Mouse (Mus musculus): ENCODE results near the gene Enah. TPM values are rescaled to one million over a fixed set of nuclear protein-coding genes. Genes with fewer than 3 reads are reported as not detected.

Gene Enah
- total and polyA plus RNA-seq, 2 experiments from 2014 or later = 13.2 to 77.9 TPM

- no peak overlapping the region for H3K27ac ChIP-seq (ENCODE audit: low read depth)
- H3K36me3 ChIP-seq (replicated peaks; ENCODE audit: control insufficient read depth, insufficient read depth, low read length) = no peaks in the 10 kb centered on the region
- no peaks in the 10 kb centered on the region for H3K9me3 ChIP-seq (replicated peaks; ENCODE audit: control insufficient read depth, low read length)
- H3K4me1 ChIP-seq (ENCODE audit: control insufficient read depth, insufficient read depth) = peaks cover 23% of the 10 kb centered on the region
- no peak overlapping the region for H3K4me2 ChIP-seq (ENCODE audit: low read depth, low read length)
- no peak for DNase-seq (ENCODE audit: low spot score)
- no peak overlapping the region for H3K9ac ChIP-seq (replicated peaks; ENCODE audit: low read depth, low read length)
- TF ChIP-seq CTCF (IDR thresholded peaks at IDR 0.05; ENCODE audit: low read depth) = no peak
- TF ChIP-seq EP300 (IDR thresholded peaks at IDR 0.05; ENCODE audit: low read depth) = no peak
- no peak overlapping the region for H3K4me3 ChIP-seq (ENCODE audit: low read depth, low read length)
- ATAC-seq (ENCODE audit: insufficient read depth, low read depth) = no peak
- H3K27me3 ChIP-seq (ENCODE audit: control insufficient read depth, insufficient read depth, low read length) = no peaks in the 10 kb centered on the region
These were observed 12.0 kb upstream of the Enah start for GRCm38 (mm10) chr1:182031757-182032156.

- no peak overlapping the region for H3K4me2 ChIP-seq (ENCODE audit: low read depth, low read length)
- DNase-seq (ENCODE audit: low spot score) = no peak
- H3K9ac ChIP-seq (replicated peaks; ENCODE audit: low read depth, low read length) = no peak overlapping the region
- H3K4me1 ChIP-seq (ENCODE audit: control insufficient read depth, insufficient read depth) = peaks cover 30% of the 10 kb centered on the region
- H3K36me3 ChIP-seq (replicated peaks; ENCODE audit: control insufficient read depth, insufficient read depth, low read length) = no peaks in the 10 kb centered on the region
- H3K9me3 ChIP-seq (replicated peaks; ENCODE audit: control insufficient read depth, low read length) = no peaks in the 10 kb centered on the region
- no peaks in the 10 kb centered on the region for H3K27me3 ChIP-seq (ENCODE audit: control insufficient read depth, insufficient read depth, low read length)
- no peak for TF ChIP-seq EP300 (IDR thresholded peaks at IDR 0.05; ENCODE audit: low read depth)
- no peak overlapping the region for H3K27ac ChIP-seq (ENCODE audit: low read depth)
- no peak for ATAC-seq (ENCODE audit: insufficient read depth, low read depth)
- WGBS = 79% methylated on average over 6 of the region's 6 CpGs
- H3K4me3 ChIP-seq (ENCODE audit: low read depth, low read length) = no peak overlapping the region
These were observed 11.3 kb upstream of the Enah start for GRCm38 (mm10) chr1:182031066-182031465.

GRCm38 (mm10) chr1:182029989-182030649 is 10.3 kb upstream of the Enah start:
- Histone ChIP-seq H3K27ac (ENCODE audit: low read depth) (no peak overlapping the region), H3K36me3 (replicated peaks; ENCODE audit: control insufficient read depth, insufficient read depth, low read length) (no peaks in the 10 kb centered on the region), H3K4me3 (ENCODE audit: low read depth, low read length) (no peak overlapping the region), H3K4me1 (ENCODE audit: control insufficient read depth, insufficient read depth) (peaks cover 38% of the 10 kb centered on the region), H3K4me2 (ENCODE audit: low read depth, low read length) (no peak overlapping the region), H3K27me3 (ENCODE audit: control insufficient read depth, insufficient read depth, low read length) (no peaks in the 10 kb centered on the region), H3K9me3 (replicated peaks; ENCODE audit: control insufficient read depth, low read length) (no peaks in the 10 kb centered on the region), H3K9ac (replicated peaks; ENCODE audit: low read depth, low read length) (no peak overlapping the region)
- TF ChIP-seq CTCF (IDR thresholded peaks at IDR 0.05; ENCODE audit: low read depth) = no peak
- TF ChIP-seq EP300 (IDR thresholded peaks at IDR 0.05; ENCODE audit: low read depth) = no peak
- no peak for DNase-seq (ENCODE audit: low spot score)
- WGBS = 81% methylated on average over 5 of the region's 5 CpGs
- no peak for ATAC-seq (ENCODE audit: insufficient read depth, low read depth)

GRCm38 (mm10) chr1:182028231-182029210 is 8.7 kb upstream of the Enah start:
- Histone ChIP-seq H3K4me1 (ENCODE audit: control insufficient read depth, insufficient read depth) (peaks cover 38% of the 10 kb centered on the region), H3K27ac (ENCODE audit: low read depth) (peak overlapping the region; percentile 81), H3K9ac (replicated peaks; ENCODE audit: low read depth, low read length) (no peak overlapping the region), H3K4me2 (ENCODE audit: low read depth, low read length) (no peak overlapping the region; the same call in 1 of the 2 replicates), H3K36me3 (replicated peaks; ENCODE audit: control insufficient read depth, insufficient read depth, low read length) (no peaks in the 10 kb centered on the region), H3K4me3 (ENCODE audit: low read depth, low read length) (no peak overlapping the region), H3K27me3 (ENCODE audit: control insufficient read depth, insufficient read depth, low read length) (no peaks in the 10 kb centered on the region), H3K9me3 (replicated peaks; ENCODE audit: control insufficient read depth, low read length) (no peaks in the 10 kb centered on the region)
- 42% methylated on average over 25 of the region's 25 CpGs for WGBS
- peak; percentile 36 for DNase-seq (ENCODE audit: low spot score)
- TF ChIP-seq EP300 (IDR thresholded peaks at IDR 0.05; ENCODE audit: low read depth) (no peak), CTCF (IDR thresholded peaks at IDR 0.05; ENCODE audit: low read depth) (no peak)
- peak; percentile 31; the same call in 1 of the 2 replicates for ATAC-seq (ENCODE audit: insufficient read depth, low read depth)

GRCm38 (mm10) chr1:182027426-182027979 is 7.7 kb upstream of the Enah start:
- H3K4me1 ChIP-seq (ENCODE audit: control insufficient read depth, insufficient read depth) = peaks cover 38% of the 10 kb centered on the region
- no peak for TF ChIP-seq CTCF (IDR thresholded peaks at IDR 0.05; ENCODE audit: low read depth)
- TF ChIP-seq EP300 (IDR thresholded peaks at IDR 0.05; ENCODE audit: low read depth) = no peak
- ATAC-seq (ENCODE audit: insufficient read depth, low read depth) (no peak), DNase-seq (ENCODE audit: low spot score) (no peak)
- H3K9ac ChIP-seq (replicated peaks; ENCODE audit: low read depth, low read length) = no peak overlapping the region
- no peaks in the 10 kb centered on the region; the same call in 1 of the 2 replicates for H3K27me3 ChIP-seq (ENCODE audit: control insufficient read depth, insufficient read depth, low read length)
- no peak overlapping the region for H3K4me2 ChIP-seq (ENCODE audit: low read depth, low read length)
- 69% methylated on average over 9 of the region's 9 CpGs for WGBS
- no peaks in the 10 kb centered on the region for H3K36me3 ChIP-seq (replicated peaks; ENCODE audit: control insufficient read depth, insufficient read depth, low read length)
- peak overlapping the region; percentile 81 for H3K27ac ChIP-seq (ENCODE audit: low read depth)
- H3K4me3 ChIP-seq (ENCODE audit: low read depth, low read length) = no peak overlapping the region
- no peaks in the 10 kb centered on the region for H3K9me3 ChIP-seq (replicated peaks; ENCODE audit: control insufficient read depth, low read length)

All from heart, postnatal 0 days (tissue).